Mouse (Mus musculus): ENCODE data around the gene Akip1. TPM values are rescaled to one million over a fixed set of nuclear protein-coding genes. Genes with fewer than 3 reads are reported as not detected.

Gene Akip1
- polyA plus RNA-seq, 1 experiment = 29.0 TPM

- TF ChIP-seq CTCF (IDR thresholded peaks at IDR 0.05; ENCODE audit: low read depth, low read length) = no peak
- no peak for TF ChIP-seq POLR2A (IDR thresholded peaks at IDR 0.05; ENCODE audit: borderline replicate concordance, low read depth, low read length)
- H3K4me1 ChIP-seq (ENCODE audit: control insufficient read depth, insufficient read depth, low read length) = no peaks in the 10 kb centered on the region
- H3K4me3 ChIP-seq (ENCODE audit: insufficient read depth, low read length) = no peak overlapping the region
- no peak overlapping the region for H3K27ac ChIP-seq (ENCODE audit: insufficient read depth, low read depth, low read length)
These were observed 28.4 kb upstream of the Akip1 start for GRCm38 (mm10) chr7:109674944-109675628.

GRCm38 (mm10) chr7:109680284-109680683 lies 23.2 kb upstream of the Akip1 start:
- no peak overlapping the region for H3K4me3 ChIP-seq (ENCODE audit: insufficient read depth, low read length)
- H3K4me1 ChIP-seq (ENCODE audit: control insufficient read depth, insufficient read depth, low read length) = no peaks in the 10 kb centered on the region
- TF ChIP-seq CTCF (IDR thresholded peaks at IDR 0.05; ENCODE audit: low read depth, low read length) (no peak), POLR2A (IDR thresholded peaks at IDR 0.05; ENCODE audit: borderline replicate concordance, low read depth, low read length) (no peak)
- H3K27ac ChIP-seq (ENCODE audit: insufficient read depth, low read depth, low read length) = no peak overlapping the region

GRCm38 (mm10) chr7:109680879-109681278 lies 22.6 kb upstream of the Akip1 start:
- H3K4me1 ChIP-seq (ENCODE audit: control insufficient read depth, insufficient read depth, low read length) = no peaks in the 10 kb centered on the region
- H3K27ac ChIP-seq (ENCODE audit: insufficient read depth, low read depth, low read length) = no peak overlapping the region
- TF ChIP-seq CTCF (IDR thresholded peaks at IDR 0.05; ENCODE audit: low read depth, low read length) (no peak), POLR2A (IDR thresholded peaks at IDR 0.05; ENCODE audit: borderline replicate concordance, low read depth, low read length) (no peak)
- no peak overlapping the region for H3K4me3 ChIP-seq (ENCODE audit: insufficient read depth, low read length)

DNA sequence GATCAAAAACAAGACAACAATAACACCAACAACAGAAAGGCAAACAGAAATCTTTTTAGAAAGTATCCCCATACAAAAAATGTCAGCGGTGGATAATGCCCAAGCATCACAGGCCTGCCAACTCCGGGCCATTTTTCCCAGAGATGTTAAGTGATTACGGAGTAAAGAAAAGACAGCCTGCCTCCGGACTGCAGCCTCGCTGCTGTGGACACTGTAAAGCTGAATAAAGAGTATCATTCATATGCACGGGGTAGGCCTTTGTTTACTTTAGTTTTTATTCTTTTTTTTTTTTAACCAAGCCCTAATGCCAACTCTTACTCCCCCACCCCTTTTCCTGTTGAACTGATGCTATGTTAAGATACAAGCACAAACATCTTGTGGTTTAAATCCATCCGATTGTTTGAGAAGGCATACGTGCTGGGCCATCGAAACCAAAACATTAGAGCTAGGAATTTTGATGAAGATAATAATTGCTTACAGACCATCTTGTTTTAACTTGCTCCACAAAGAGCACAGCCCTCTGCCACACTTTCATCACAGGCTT lies 16.8 kb upstream of the Akip1 start:
- Histone ChIP-seq H3K27ac (ENCODE audit: insufficient read depth, low read depth, low read length) (no peak overlapping the region), H3K4me3 (ENCODE audit: insufficient read depth, low read length) (no peak overlapping the region), H3K4me1 (ENCODE audit: control insufficient read depth, insufficient read depth, low read length) (no peaks in the 10 kb centered on the region)
- TF ChIP-seq POLR2A (IDR thresholded peaks at IDR 0.05; ENCODE audit: borderline replicate concordance, low read depth, low read length) (no peak), CTCF (IDR thresholded peaks at IDR 0.05; ENCODE audit: low read depth, low read length) (no peak)

DNA sequence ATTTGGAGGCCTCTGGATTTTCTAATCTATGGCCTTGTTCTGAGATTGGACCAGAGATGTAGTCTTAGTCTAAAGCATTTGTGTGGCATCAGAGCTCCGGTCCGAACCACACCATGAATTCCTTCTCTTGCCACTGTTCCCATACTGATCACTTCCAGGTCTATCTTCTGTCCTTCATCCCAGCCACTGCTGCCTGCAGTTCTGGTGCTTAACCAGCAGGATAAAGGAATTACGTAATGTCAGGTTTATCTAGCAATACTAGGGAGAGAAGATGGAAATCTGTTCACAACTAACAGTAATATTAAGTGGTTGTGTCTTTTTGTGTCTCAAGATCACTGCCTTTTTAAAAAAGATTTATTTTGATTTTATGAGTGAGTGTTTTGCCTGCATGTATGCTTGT lies 13.4 kb upstream of the Akip1 start:
- Histone ChIP-seq H3K27ac (ENCODE audit: insufficient read depth, low read depth, low read length) (no peak overlapping the region), H3K4me1 (ENCODE audit: control insufficient read depth, insufficient read depth, low read length) (no peaks in the 10 kb centered on the region), H3K4me3 (ENCODE audit: insufficient read depth, low read length) (no peak overlapping the region)
- TF ChIP-seq POLR2A (IDR thresholded peaks at IDR 0.05; ENCODE audit: borderline replicate concordance, low read depth, low read length) (no peak), CTCF (IDR thresholded peaks at IDR 0.05; ENCODE audit: low read depth, low read length) (no peak)

- no peak overlapping the region for H3K27ac ChIP-seq (ENCODE audit: insufficient read depth, low read depth, low read length)
- TF ChIP-seq CTCF (IDR thresholded peaks at IDR 0.05; ENCODE audit: low read depth, low read length) (no peak), POLR2A (IDR thresholded peaks at IDR 0.05; ENCODE audit: borderline replicate concordance, low read depth, low read length) (no peak)
- no peaks in the 10 kb centered on the region for H3K4me1 ChIP-seq (ENCODE audit: control insufficient read depth, insufficient read depth, low read length)
- no peak overlapping the region for H3K4me3 ChIP-seq (ENCODE audit: insufficient read depth, low read length)
These were observed 12.5 kb upstream of the Akip1 start for GRCm38 (mm10) chr7:109690961-109691360.

DNA sequence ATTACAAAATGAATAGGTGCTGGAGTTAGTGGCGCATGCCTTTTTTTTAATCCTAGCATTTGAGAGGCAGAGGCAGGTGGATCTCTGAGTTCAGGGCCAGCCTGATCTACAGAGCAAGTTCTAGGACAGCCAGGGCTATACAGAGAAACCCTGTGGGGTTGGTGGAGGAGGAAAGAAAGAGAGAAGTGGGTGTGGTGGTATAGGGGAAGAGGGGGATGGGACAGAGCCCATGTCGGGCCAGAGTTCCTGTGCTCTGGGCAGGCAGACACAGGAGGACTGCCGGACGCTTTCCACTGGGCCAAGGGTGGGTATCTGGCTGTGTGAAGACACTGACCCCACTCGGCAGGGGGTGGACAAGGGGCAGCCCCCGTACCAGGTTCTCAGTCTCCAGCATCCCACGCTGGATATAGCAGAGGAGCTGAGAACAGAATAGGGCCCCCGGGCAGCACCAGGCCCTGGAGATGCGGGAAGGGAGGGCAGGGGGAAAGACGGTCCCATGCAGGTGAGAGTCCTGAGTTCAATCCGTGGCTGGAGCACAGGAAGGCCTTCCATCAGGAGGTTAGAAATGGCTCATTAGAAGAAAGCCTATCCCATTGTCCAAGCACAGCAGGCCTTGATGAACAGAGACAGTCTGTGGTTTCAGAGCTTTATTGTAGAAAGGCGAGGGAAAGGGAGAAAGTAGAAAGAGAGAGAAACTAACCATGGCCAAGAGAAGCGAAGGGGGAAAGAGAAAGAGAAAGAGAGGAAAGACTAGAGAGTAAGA lies 8.7 kb upstream of the Akip1 start:
- Histone ChIP-seq H3K4me1 (ENCODE audit: control insufficient read depth, insufficient read depth, low read length) (no peaks in the 10 kb centered on the region), H3K4me3 (ENCODE audit: insufficient read depth, low read length) (no peak overlapping the region), H3K27ac (ENCODE audit: insufficient read depth, low read depth, low read length) (no peak overlapping the region)
- TF ChIP-seq CTCF (IDR thresholded peaks at IDR 0.05; ENCODE audit: low read depth, low read length) = no peak
- TF ChIP-seq POLR2A (IDR thresholded peaks at IDR 0.05; ENCODE audit: borderline replicate concordance, low read depth, low read length) = no peak

DNA sequence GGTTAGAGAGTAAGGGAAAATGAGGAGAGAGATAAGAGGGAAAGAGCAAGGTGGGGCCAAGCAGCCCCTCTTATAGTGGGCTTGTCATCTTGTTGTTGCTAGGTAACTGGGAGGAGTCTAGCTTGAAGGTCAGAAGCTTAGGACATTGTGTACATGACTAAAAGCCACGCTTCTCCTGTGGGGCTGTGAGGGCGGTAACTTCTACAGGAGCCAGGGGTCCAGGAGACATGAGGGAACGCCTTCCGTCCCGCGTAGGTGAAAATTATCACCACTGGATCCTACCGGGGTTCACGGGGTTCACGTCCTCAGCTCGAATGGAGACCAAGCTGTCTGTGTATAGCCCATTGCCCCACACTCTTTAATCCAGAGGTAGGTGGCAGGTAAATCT lies 8.2 kb upstream of the Akip1 start:
- H3K4me1 ChIP-seq (ENCODE audit: control insufficient read depth, insufficient read depth, low read length) = no peaks in the 10 kb centered on the region
- no peak for TF ChIP-seq CTCF (IDR thresholded peaks at IDR 0.05; ENCODE audit: low read depth, low read length)
- no peak overlapping the region for H3K4me3 ChIP-seq (ENCODE audit: insufficient read depth, low read length)
- no peak overlapping the region for H3K27ac ChIP-seq (ENCODE audit: insufficient read depth, low read depth, low read length)

DNA sequence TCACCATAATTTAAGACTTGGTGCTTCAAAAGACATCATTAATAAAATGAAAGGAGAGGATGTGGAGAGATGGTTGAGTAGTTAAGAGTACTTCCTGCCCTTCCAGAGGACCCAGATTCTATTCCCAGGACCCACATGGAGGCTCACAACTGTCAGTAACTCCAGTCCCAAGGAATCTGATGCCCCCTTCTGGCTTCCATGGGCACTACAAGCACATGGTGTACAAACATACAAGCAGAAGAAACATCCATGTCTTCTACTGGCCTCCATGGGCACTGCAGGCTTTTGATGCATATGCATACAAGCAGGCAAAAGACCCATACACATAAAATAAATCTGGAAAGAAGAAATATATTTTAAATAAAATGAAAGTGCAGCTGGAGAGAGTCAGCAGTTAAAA lies 3.3 kb upstream of the Akip1 start:
- H3K4me3 ChIP-seq (ENCODE audit: insufficient read depth, low read length) = no peak overlapping the region
- H3K27ac ChIP-seq (ENCODE audit: insufficient read depth, low read depth, low read length) = no peak overlapping the region
- no peak for TF ChIP-seq CTCF (IDR thresholded peaks at IDR 0.05; ENCODE audit: low read depth, low read length)
- TF ChIP-seq POLR2A (IDR thresholded peaks at IDR 0.05; ENCODE audit: borderline replicate concordance, low read depth, low read length) = no peak
- peaks cover 12% of the 10 kb centered on the region for H3K4me1 ChIP-seq (ENCODE audit: control insufficient read depth, insufficient read depth, low read length)

DNA sequence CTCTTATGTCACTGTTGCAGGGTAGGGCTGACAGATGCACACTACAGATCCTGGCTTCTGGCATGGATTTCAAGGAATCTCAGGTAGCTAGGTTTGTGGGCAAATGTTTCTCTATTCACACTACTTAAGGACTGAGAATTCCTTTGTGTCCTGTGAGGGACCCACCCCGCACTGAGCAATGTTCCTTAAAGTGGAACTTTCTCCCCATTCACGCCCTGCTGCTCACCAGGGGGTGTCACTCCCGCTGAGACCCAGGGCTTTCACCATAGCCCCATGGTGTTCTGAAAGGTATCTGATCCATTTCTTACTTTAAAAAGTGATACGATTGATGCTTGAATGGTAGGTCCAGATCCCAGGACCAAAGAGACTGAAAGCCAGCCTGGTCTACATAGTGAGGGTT lies 769 bp upstream of the Akip1 start:
- H3K4me1 ChIP-seq (ENCODE audit: control insufficient read depth, insufficient read depth, low read length) = peaks cover 31% of the 10 kb centered on the region
- TF ChIP-seq POLR2A (IDR thresholded peaks at IDR 0.05; ENCODE audit: borderline replicate concordance, low read depth, low read length) (no peak), CTCF (IDR thresholded peaks at IDR 0.05; ENCODE audit: low read depth, low read length) (no peak)
- H3K27ac ChIP-seq (ENCODE audit: insufficient read depth, low read depth, low read length) = no peak overlapping the region
- no peak overlapping the region for H3K4me3 ChIP-seq (ENCODE audit: insufficient read depth, low read length)

Measured in bone marrow macrophage, adult 2 months (primary cell).